Comparison of ENCODE assay signal across 8 mouse cellular contexts in genomic region chr12:116486404-116486730, GRCm38 (mm10). TPM values are rescaled to one million over a fixed set of nuclear protein-coding genes. Genes with fewer than 3 reads are reported as not detected.
DNase-seq lines count a peak whose midpoint lies in the region; ATAC-seq and TF ChIP-seq lines count a peak whose summit lies in the region.

No protein-coding gene starts in this region.

- no peak for TF ChIP-seq CTCF in gastrocnemius, adult 2 months (IDR thresholded peaks at IDR 0.05)

- H3K27me3 ChIP-seq in hindbrain, embryonic 11.5 days (ENCODE audit: control insufficient read depth, insufficient read depth, low read length) = peaks cover 5% of the 10 kb centered on the region; the same call in 1 of the 2 replicates

- no peaks in the 10 kb centered on the region for H3K9me3 ChIP-seq in ES-E14 (ENCODE audit: control insufficient read depth, insufficient read depth, low read depth, low read length)
- H3K9me3 ChIP-seq in hindbrain, embryonic 11.5 days (ENCODE audit: control insufficient read depth, low read length) = no peaks in the 10 kb centered on the region

- intact Hi-C loops in gastrocnemius, adult 2 months (cut with DNase I) = no loop called here
- intact Hi-C loops in left cerebral cortex, postnatal 10 days (cut with DNase I) = loop anchor here (5.0 kb wide), 2 partner anchors 111 to 131 kb away; no protein-coding TSS in a partner anchor

- no peaks in the 10 kb centered on the region for H3K36me3 ChIP-seq in ES-E14 (ENCODE audit: control insufficient read depth, insufficient read depth, low read length, poor library complexity, severe bottlenecking)
- no peaks in the 10 kb centered on the region for H3K36me3 ChIP-seq in hindbrain, embryonic 11.5 days (ENCODE audit: control insufficient read depth, insufficient read depth, low read length)

- no peak overlapping the region for H3K9ac ChIP-seq in ES-E14 (ENCODE audit: insufficient read depth, low read depth, low read length, poor library complexity, severe bottlenecking)
- peak overlapping the region; percentile 59 for H3K9ac ChIP-seq in hindbrain, embryonic 11.5 days (ENCODE audit: low read depth, low read length)

- peak overlapping the region; percentile 66 for H3K4me3 ChIP-seq in gastrocnemius, adult 2 months
- peak overlapping the region; percentile 64 to 78 for H3K4me3 ChIP-seq in ES-E14 (ENCODE audit: insufficient read depth in 1 of 2, low read depth in 1 of 2, low read length in 2 of 2, poor library complexity in 1 of 2, severe bottlenecking in 1 of 2)
- H3K4me3 ChIP-seq in hindbrain, embryonic 11.5 days (ENCODE audit: low read depth, low read length) = peak overlapping the region; percentile 72

- WGBS in hindbrain, embryonic 11.5 days = 5% methylated on average over 10 of the region's 10 CpGs

- in situ Hi-C loops in ES-E14 (cut with MboI; ENCODE audit: low sequenced_read_pairs in 2 of 2, unreplicated experiment in 2 of 2) = no loop called here

- peaks cover 0 to 9% of the 10 kb centered on the region in 2 experiments; a peak in 1 of 4 replicates for H3K4me1 ChIP-seq in ES-E14 (ENCODE audit: control insufficient read depth in 2 of 2, insufficient read depth in 2 of 2, low read length in 2 of 2, poor library complexity in 1 of 2)
- H3K4me1 ChIP-seq in hindbrain, embryonic 11.5 days (replicated peaks; ENCODE audit: control insufficient read depth, insufficient read depth, low read length) = no peaks in the 10 kb centered on the region

- DNase-seq in gastrocnemius, adult 2 months = no peak
- DNase-seq in gastrocnemius, adult 18-20 months (ENCODE audit: low spot score) = no peak
- DNase-seq in ES-E14 (ENCODE audit: low read depth, low spot score) = no peak
- DNase-seq in hindbrain, embryonic 11.5 days (ENCODE audit: low spot score) = peak; percentile 44
- peak; percentile 4 for DNase-seq in mesoderm, embryonic 11.5 days (ENCODE audit: low read depth, low spot score)
- no peak for DNase-seq in urinary bladder, postnatal 25 days (ENCODE audit: low spot score)
- DNase-seq in left cerebral cortex, postnatal 10 days (ENCODE audit: extremely low spot score in 1 of 2, low spot score in 2 of 2) = no peak
- DNase-seq in layer of hippocampus, postnatal 10 days (ENCODE audit: low spot score in 2 of 2) = no peak

- ATAC-seq in hindbrain, embryonic 11.5 days (ENCODE audit: low FRiP score) = no peak

- peak overlapping the region; percentile 96 for H3K4me2 ChIP-seq in hindbrain, embryonic 11.5 days (replicated peaks; ENCODE audit: low read depth, low read length)

- no peak overlapping the region for H3K27ac ChIP-seq in gastrocnemius, adult 2 months
- H3K27ac ChIP-seq in ES-E14 (ENCODE audit: insufficient read depth, low read depth, low read length, poor library complexity, severe bottlenecking) = no peak overlapping the region
- no peak overlapping the region for H3K27ac ChIP-seq in hindbrain, embryonic 11.5 days (ENCODE audit: low read depth, low read length)

TF ChIP-seq in ES-E14, 5 proteins besides CTCF, POLR2A, EP300 and RAD21:
- TF ChIP-seq ZNF384 (IDR thresholded peaks at IDR 0.05; ENCODE audit: low read depth, low read length) (no peak), MAFK (IDR thresholded peaks at IDR 0.05; ENCODE audit: insufficient read depth, low read depth, low read length) (no peak), HCFC1 (IDR thresholded peaks at IDR 0.05; ENCODE audit: borderline replicate concordance, insufficient read depth, low read length) (no peak), ZC3H11A (IDR thresholded peaks at IDR 0.05; ENCODE audit: borderline replicate concordance, low read depth, low read length) (no peak), CHD2 (IDR thresholded peaks at IDR 0.05; ENCODE audit: low read depth, low read length) (no peak)
TF ChIP-seq in ES-E14: peak in this region for 0.

RNA-seq across cellular contexts. Expression of gene Ptprn2, which starts 0.8 kb away (rescaled TPM):
- total RNA-seq in gastrocnemius, adult 2 months (2021) = not detected
- total RNA-seq in gastrocnemius, adult 18-20 months (2021) = not detected
- 0.40 and 1.3 TPM in 2 replicates for total RNA-seq in ES-E14 (2012; rRNA removed)
- 3.9 and 6.9 TPM in 2 replicates for polyA plus RNA-seq in hindbrain, embryonic 11.5 days (2014; fragmentation: Nextera tagmentation; extraction: Ambion mirVana)
- total RNA-seq in left cerebral cortex, postnatal 10 days (2021) = 100 to 1,000 TPM; 331 to 341 TPM
- 100 to 1,000 TPM; 234 to 251 TPM for total RNA-seq in layer of hippocampus, postnatal 10 days (2021)

Comparison
In these comparisons a context has a peak if more than half of its experiments do, and no peak if none do; other contexts are left out.
1. DNase-seq: peak in hindbrain, embryonic 11.5 days (single experiment) and mesoderm, embryonic 11.5 days (single experiment); none in gastrocnemius, adult 2 months (single experiment), gastrocnemius, adult 18-20 months (single experiment), ES-E14 (single experiment), urinary bladder, postnatal 25 days (single experiment), left cerebral cortex, postnatal 10 days (0 of 2) and layer of hippocampus, postnatal 10 days (0 of 2).
2. RNA of gene Ptprn2, which starts 0.8 kb away (total RNA-seq): 331 to 341 TPM in left cerebral cortex, postnatal 10 days and 234 to 251 TPM in layer of hippocampus, postnatal 10 days; 0.40 to 1.3 TPM in ES-E14, not detected in gastrocnemius, adult 18-20 months and not detected in gastrocnemius, adult 2 months; every median in the first group is over 100 times any median in the second.
3. Peak in every context shown above with its lines, with median percentiles within 50 percentile points of each other: H3K4me3 ChIP-seq.